Mouse (Mus musculus): ENCODE data around the gene Scyl1. TPM values are rescaled to one million over a fixed set of nuclear protein-coding genes. Genes with fewer than 3 reads are reported as not detected.
A peak's percentile ranks its signal among the peaks of the same experiment; 100 is the strongest.

Scyl1 gene
- total RNA-seq, 1 experiment: 55.6 TPM

DNA sequence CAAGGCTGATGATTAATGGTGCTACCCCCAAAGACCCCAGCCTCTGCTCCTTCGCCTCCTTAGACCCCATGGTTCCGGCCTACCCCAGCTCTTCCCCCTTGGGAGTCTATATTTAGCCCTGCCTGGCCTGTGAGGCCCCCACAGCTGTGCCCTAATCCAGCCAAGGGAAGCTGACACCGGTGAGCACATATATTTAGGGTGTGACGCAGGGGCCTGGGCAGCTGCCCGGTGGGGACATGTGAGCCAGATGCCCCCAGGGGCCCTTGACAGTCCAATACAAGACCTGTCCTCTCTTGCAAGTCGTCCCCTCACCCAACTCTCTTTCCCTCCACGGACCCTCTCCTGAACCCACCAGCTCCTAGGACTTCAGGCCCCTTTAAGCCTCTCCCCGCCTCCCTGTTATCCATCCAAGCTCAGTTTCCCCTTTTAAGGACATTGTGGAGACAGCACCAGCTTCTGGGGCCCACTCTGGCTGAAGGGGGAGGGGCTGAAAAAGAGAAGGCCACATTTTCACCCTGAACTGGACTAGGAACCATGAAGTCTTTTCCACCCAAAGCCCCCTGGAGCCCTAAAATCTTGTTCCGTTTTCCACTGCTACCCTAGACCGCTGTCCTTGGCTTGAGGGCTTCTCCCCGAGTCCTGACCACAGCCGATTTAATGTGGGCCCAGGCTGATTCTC lies 46.1 kb downstream of the Scyl1 start:
- Histone ChIP-seq H3K4me1 (ENCODE audit: control insufficient read depth in 2 of 2, insufficient read depth in 2 of 2, low read length in 2 of 2, poor library complexity in 1 of 2) (peaks cover 2 to 28% of the 10 kb centered on the region in 2 experiments; a peak in 2 of 4 replicates), H3K9me3 (ENCODE audit: control insufficient read depth, insufficient read depth, low read depth, low read length) (no peaks in the 10 kb centered on the region), H3K27ac (ENCODE audit: insufficient read depth, low read depth, low read length, poor library complexity, severe bottlenecking) (no peak overlapping the region), H3K9ac (ENCODE audit: insufficient read depth, low read depth, low read length, poor library complexity, severe bottlenecking) (peak overlapping the region; percentile 7; the same call in 1 of the 2 replicates), H3K36me3 (ENCODE audit: control insufficient read depth, insufficient read depth, low read length, poor library complexity, severe bottlenecking) (peaks cover 8% of the 10 kb centered on the region), H3K4me3 (ENCODE audit: insufficient read depth in 1 of 2, low read depth in 1 of 2, low read length in 2 of 2, poor library complexity in 1 of 2, severe bottlenecking in 1 of 2) (peak overlapping the region; percentile 61 to 62; a peak in 2 of 4 replicates)
- in situ Hi-C loops (cut with MboI; ENCODE audit: low sequenced_read_pairs in 2 of 2, unreplicated experiment in 2 of 2): no loop called here
- no peak for TF ChIP-seq MAFK (IDR thresholded peaks at IDR 0.05; ENCODE audit: insufficient read depth, low read depth, low read length)
- no peak for TF ChIP-seq ZNF384 (IDR thresholded peaks at IDR 0.05; ENCODE audit: low read depth, low read length)
- no peak for TF ChIP-seq HCFC1 (IDR thresholded peaks at IDR 0.05; ENCODE audit: borderline replicate concordance, insufficient read depth, low read length)
- no peak for TF ChIP-seq CHD2 (IDR thresholded peaks at IDR 0.05; ENCODE audit: low read depth, low read length)
- TF ChIP-seq ZC3H11A (IDR thresholded peaks at IDR 0.05; ENCODE audit: borderline replicate concordance, low read depth, low read length): no peak
- no peak for DNase-seq (ENCODE audit: low read depth, low spot score)

DNA sequence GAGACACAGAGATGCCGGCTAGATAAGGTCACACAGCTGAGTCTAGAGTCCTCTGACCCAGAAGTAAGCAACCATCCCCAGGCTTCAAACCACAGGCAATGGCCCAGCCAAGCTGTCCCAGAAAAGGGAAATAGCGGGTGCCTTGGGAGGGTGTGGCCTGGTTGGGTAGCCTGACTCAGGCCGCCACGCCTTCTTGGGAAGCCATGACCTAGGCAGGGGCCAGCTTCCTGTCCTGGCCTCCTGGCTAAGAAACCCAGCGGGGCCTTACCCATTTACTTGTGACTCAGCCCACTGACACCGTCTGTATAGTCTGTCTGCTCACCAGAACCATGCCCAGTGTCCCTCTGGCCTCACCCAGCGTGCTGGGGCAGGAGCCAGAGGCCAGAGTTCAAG lies 46.7 kb downstream of the Scyl1 start:
- Histone ChIP-seq H3K9me3 (ENCODE audit: control insufficient read depth, insufficient read depth, low read depth, low read length) (no peaks in the 10 kb centered on the region), H3K27ac (ENCODE audit: insufficient read depth, low read depth, low read length, poor library complexity, severe bottlenecking) (no peak overlapping the region), H3K4me1 (ENCODE audit: control insufficient read depth in 2 of 2, insufficient read depth in 2 of 2, low read length in 2 of 2, poor library complexity in 1 of 2) (peaks cover 2 to 25% of the 10 kb centered on the region in 2 experiments; a peak in 2 of 4 replicates), H3K36me3 (ENCODE audit: control insufficient read depth, insufficient read depth, low read length, poor library complexity, severe bottlenecking) (peaks cover 3% of the 10 kb centered on the region; the same call in 1 of the 2 replicates), H3K4me3 (ENCODE audit: insufficient read depth in 1 of 2, low read depth in 1 of 2, low read length in 2 of 2, poor library complexity in 1 of 2, severe bottlenecking in 1 of 2) (no peak overlapping the region), H3K9ac (ENCODE audit: insufficient read depth, low read depth, low read length, poor library complexity, severe bottlenecking) (no peak overlapping the region)
- TF ChIP-seq HCFC1 (IDR thresholded peaks at IDR 0.05; ENCODE audit: borderline replicate concordance, insufficient read depth, low read length): no peak
- TF ChIP-seq MAFK (IDR thresholded peaks at IDR 0.05; ENCODE audit: insufficient read depth, low read depth, low read length): no peak
- no peak for TF ChIP-seq CHD2 (IDR thresholded peaks at IDR 0.05; ENCODE audit: low read depth, low read length)
- TF ChIP-seq ZNF384 (IDR thresholded peaks at IDR 0.05; ENCODE audit: low read depth, low read length): no peak
- TF ChIP-seq ZC3H11A (IDR thresholded peaks at IDR 0.05; ENCODE audit: borderline replicate concordance, low read depth, low read length): no peak
- in situ Hi-C loops (cut with MboI; ENCODE audit: low sequenced_read_pairs in 2 of 2, unreplicated experiment in 2 of 2): no loop called here
- DNase-seq (ENCODE audit: low read depth, low spot score): no peak

DNA sequence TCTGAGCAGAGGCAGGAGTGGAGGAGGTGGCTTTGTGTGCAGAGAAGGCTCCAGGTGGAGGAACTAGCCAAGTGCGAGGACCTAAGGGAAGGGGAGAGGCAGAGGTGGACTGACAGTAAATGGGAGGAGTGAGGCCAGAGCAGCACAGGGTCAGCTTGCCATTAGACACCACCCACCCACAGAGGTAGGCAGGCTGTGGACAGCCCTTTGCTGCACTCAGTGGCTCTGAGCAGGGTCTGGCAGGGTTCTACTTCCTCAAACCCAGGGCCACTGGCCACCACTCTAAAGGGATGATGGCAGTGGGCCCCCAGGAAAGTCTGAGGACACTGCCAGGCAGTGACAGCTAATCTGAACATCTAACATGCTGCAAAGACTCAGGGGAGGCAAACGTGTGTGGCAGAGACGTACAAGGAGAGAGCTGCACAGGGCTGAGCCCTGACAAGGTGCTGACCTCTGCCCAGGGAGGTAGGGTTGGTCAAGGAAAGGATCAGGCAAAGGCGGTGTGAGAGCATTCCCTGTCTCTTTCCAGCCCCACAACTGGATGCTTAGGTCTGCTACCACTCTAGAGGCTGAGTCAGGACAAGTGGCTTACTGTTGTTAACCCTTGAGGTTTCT lies 47.2 kb downstream of the Scyl1 start:
- H3K27ac ChIP-seq (ENCODE audit: insufficient read depth, low read depth, low read length, poor library complexity, severe bottlenecking): no peak overlapping the region
- TF ChIP-seq CHD2 (IDR thresholded peaks at IDR 0.05; ENCODE audit: low read depth, low read length): no peak
- TF ChIP-seq HCFC1 (IDR thresholded peaks at IDR 0.05; ENCODE audit: borderline replicate concordance, insufficient read depth, low read length): no peak
- no peak for TF ChIP-seq MAFK (IDR thresholded peaks at IDR 0.05; ENCODE audit: insufficient read depth, low read depth, low read length)
- no peak for TF ChIP-seq ZNF384 (IDR thresholded peaks at IDR 0.05; ENCODE audit: low read depth, low read length)
- no peak for TF ChIP-seq ZC3H11A (IDR thresholded peaks at IDR 0.05; ENCODE audit: borderline replicate concordance, low read depth, low read length)
- in situ Hi-C loops (cut with MboI; ENCODE audit: low sequenced_read_pairs in 2 of 2, unreplicated experiment in 2 of 2): no loop called here

DNA sequence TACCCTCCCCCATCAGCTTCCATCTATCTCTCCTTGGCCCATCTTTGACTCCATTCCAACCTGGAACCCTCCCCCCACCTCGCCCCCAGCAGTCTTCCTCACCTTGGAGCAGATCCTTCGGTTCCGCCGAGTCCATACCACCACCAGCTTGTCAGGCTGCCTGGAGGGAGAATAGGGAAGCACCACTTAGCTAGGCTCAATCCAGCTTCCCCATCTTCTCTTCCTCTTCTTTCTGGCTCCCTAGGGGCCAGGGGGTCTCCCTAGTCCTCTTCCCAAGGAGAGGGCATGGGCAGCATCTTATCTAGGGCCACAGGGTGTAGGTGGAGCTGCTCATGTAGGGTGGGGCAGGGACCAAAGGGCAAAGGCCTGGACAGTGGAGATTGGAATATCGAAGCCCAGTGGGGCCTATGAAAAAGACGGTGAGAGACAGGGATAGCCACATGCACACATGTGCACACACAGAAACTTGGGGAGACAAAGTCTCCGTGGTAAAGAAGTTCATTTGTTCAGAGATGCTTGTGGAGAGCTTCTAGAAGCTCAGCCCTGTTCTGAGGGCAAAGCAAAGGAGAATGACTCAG lies 48.3 kb downstream of the Scyl1 start:
- TF ChIP-seq ZC3H11A (IDR thresholded peaks at IDR 0.05; ENCODE audit: borderline replicate concordance, low read depth, low read length): no peak
- no peak for TF ChIP-seq HCFC1 (IDR thresholded peaks at IDR 0.05; ENCODE audit: borderline replicate concordance, insufficient read depth, low read length)
- TF ChIP-seq CHD2 (IDR thresholded peaks at IDR 0.05; ENCODE audit: low read depth, low read length): no peak
- no peak for TF ChIP-seq ZNF384 (IDR thresholded peaks at IDR 0.05; ENCODE audit: low read depth, low read length)
- TF ChIP-seq MAFK (IDR thresholded peaks at IDR 0.05; ENCODE audit: insufficient read depth, low read depth, low read length): no peak
- Histone ChIP-seq H3K4me3 (ENCODE audit: insufficient read depth in 1 of 2, low read depth in 1 of 2, low read length in 2 of 2, poor library complexity in 1 of 2, severe bottlenecking in 1 of 2) (no peak overlapping the region), H3K9ac (ENCODE audit: insufficient read depth, low read depth, low read length, poor library complexity, severe bottlenecking) (no peak overlapping the region), H3K36me3 (ENCODE audit: control insufficient read depth, insufficient read depth, low read length, poor library complexity, severe bottlenecking) (peaks cover 3% of the 10 kb centered on the region; the same call in 1 of the 2 replicates), H3K4me1 (ENCODE audit: control insufficient read depth in 2 of 2, insufficient read depth in 2 of 2, low read length in 2 of 2, poor library complexity in 1 of 2) (peaks cover 2 to 19% of the 10 kb centered on the region in 2 experiments; a peak in 2 of 4 replicates), H3K9me3 (ENCODE audit: control insufficient read depth, insufficient read depth, low read depth, low read length) (no peaks in the 10 kb centered on the region), H3K27ac (ENCODE audit: insufficient read depth, low read depth, low read length, poor library complexity, severe bottlenecking) (no peak overlapping the region)
- DNase-seq (ENCODE audit: low read depth, low spot score): no peak
- in situ Hi-C loops (cut with MboI; ENCODE audit: low sequenced_read_pairs in 2 of 2, unreplicated experiment in 2 of 2): no loop called here

More for the DNA sequence above, 47.2 kb downstream of the Scyl1 start:
- Histone ChIP-seq H3K9ac (ENCODE audit: insufficient read depth, low read depth, low read length, poor library complexity, severe bottlenecking) (no peak overlapping the region), H3K9me3 (ENCODE audit: control insufficient read depth, insufficient read depth, low read depth, low read length) (no peaks in the 10 kb centered on the region), H3K4me1 (ENCODE audit: control insufficient read depth in 2 of 2, insufficient read depth in 2 of 2, low read length in 2 of 2, poor library complexity in 1 of 2) (peaks cover 2 to 25% of the 10 kb centered on the region in 2 experiments; a peak in 2 of 4 replicates), H3K36me3 (ENCODE audit: control insufficient read depth, insufficient read depth, low read length, poor library complexity, severe bottlenecking) (peaks cover 3% of the 10 kb centered on the region; the same call in 1 of the 2 replicates), H3K4me3 (ENCODE audit: insufficient read depth in 1 of 2, low read depth in 1 of 2, low read length in 2 of 2, poor library complexity in 1 of 2, severe bottlenecking in 1 of 2) (no peak overlapping the region)
- no peak for DNase-seq (ENCODE audit: low read depth, low spot score)

All from ES-E14 (cell line).